Mouse (Mus musculus): ENCODE measurements at regions not wholly inside any gene's neighbourhood (a gene's known extent, or its start where the extent isn't known, plus 50 kb on each side); places are given as distances from the start of the nearest gene placed in this dataset.
A peak's percentile ranks its signal among the peaks of the same experiment; 100 is the strongest.

GRCm38 (mm10) chr13:71668256-71668655 lies 295.3 kb downstream of the Irx1 start:
- no peak for ATAC-seq (ENCODE audit: low read depth)
- Histone ChIP-seq H3K4me1 (ENCODE audit: control insufficient read depth, insufficient read depth, low read length) (no peaks in the 10 kb centered on the region), H3K36me3 (ENCODE audit: control insufficient read depth, insufficient read depth, low read length) (no peaks in the 10 kb centered on the region), H3K9me3 (ENCODE audit: control insufficient read depth, low read length) (no peaks in the 10 kb centered on the region), H3K27me3 (ENCODE audit: control insufficient read depth, insufficient read depth, low read length) (no peaks in the 10 kb centered on the region), H3K9ac (replicated peaks; ENCODE audit: low read depth, low read length) (no peak overlapping the region), H3K4me2 (ENCODE audit: low read depth, low read length) (no peak overlapping the region), H3K4me3 (ENCODE audit: low read depth, low read length) (no peak overlapping the region), H3K27ac (ENCODE audit: low read depth, low read length) (no peak overlapping the region)
- 74% methylated on average over 2 of the region's 2 CpGs for WGBS

- no peaks in the 10 kb centered on the region for H3K4me1 ChIP-seq (ENCODE audit: control insufficient read depth, insufficient read depth, low read length)
- no peaks in the 10 kb centered on the region for H3K36me3 ChIP-seq (ENCODE audit: control insufficient read depth, insufficient read depth, low read length)
- H3K9ac ChIP-seq (replicated peaks; ENCODE audit: low read depth, low read length), result no peak overlapping the region
- no peaks in the 10 kb centered on the region for H3K27me3 ChIP-seq (ENCODE audit: control insufficient read depth, insufficient read depth, low read length)
- no peaks in the 10 kb centered on the region for H3K9me3 ChIP-seq (ENCODE audit: control insufficient read depth, low read length)
- H3K4me2 ChIP-seq (ENCODE audit: low read depth, low read length), result no peak overlapping the region
- no peak overlapping the region for H3K27ac ChIP-seq (ENCODE audit: low read depth, low read length)
- WGBS, result 74% methylated on average over 7 of the region's 7 CpGs
- H3K4me3 ChIP-seq (ENCODE audit: low read depth, low read length), result no peak overlapping the region
- no peak for ATAC-seq (ENCODE audit: low read depth)
These were observed 298.2 kb downstream of the Irx1 start for GRCm38 (mm10) chr13:71665221-71665916.

GRCm38 (mm10) chr13:71657898-71658297 lies 305.6 kb downstream of the Irx1 start:
- no peak overlapping the region for H3K4me3 ChIP-seq (ENCODE audit: low read depth, low read length)
- no peaks in the 10 kb centered on the region for H3K9me3 ChIP-seq (ENCODE audit: control insufficient read depth, low read length)
- H3K36me3 ChIP-seq (ENCODE audit: control insufficient read depth, insufficient read depth, low read length), result no peaks in the 10 kb centered on the region
- 0 out of 2 replicates have a peak, but pooled peaks cover 4% of the 10 kb centered on the region for H3K4me1 ChIP-seq (ENCODE audit: control insufficient read depth, insufficient read depth, low read length)
- H3K4me2 ChIP-seq (ENCODE audit: low read depth, low read length), result no peak overlapping the region
- no peak overlapping the region for H3K27ac ChIP-seq (ENCODE audit: low read depth, low read length)
- WGBS, result 79% methylated on average over 2 of the region's 2 CpGs
- H3K27me3 ChIP-seq (ENCODE audit: control insufficient read depth, insufficient read depth, low read length), result no peaks in the 10 kb centered on the region
- no peak overlapping the region for H3K9ac ChIP-seq (replicated peaks; ENCODE audit: low read depth, low read length)
- ATAC-seq (ENCODE audit: low read depth), result no peak

- no peaks in the 10 kb centered on the region for H3K27me3 ChIP-seq (ENCODE audit: control insufficient read depth, insufficient read depth, low read length)
- no peak overlapping the region for H3K9ac ChIP-seq (replicated peaks; ENCODE audit: low read depth, low read length)
- H3K4me2 ChIP-seq (ENCODE audit: low read depth, low read length), result no peak overlapping the region
- H3K36me3 ChIP-seq (ENCODE audit: control insufficient read depth, insufficient read depth, low read length), result no peaks in the 10 kb centered on the region
- H3K27ac ChIP-seq (ENCODE audit: low read depth, low read length), result no peak overlapping the region
- ATAC-seq (ENCODE audit: low read depth), result peak; percentile 49; the same call in 1 of the 2 replicates
- WGBS, result 36% methylated on average over 6 of the region's 6 CpGs
- 0 out of 2 replicates have a peak, but pooled peaks cover 4% of the 10 kb centered on the region for H3K4me1 ChIP-seq (ENCODE audit: control insufficient read depth, insufficient read depth, low read length)
- H3K9me3 ChIP-seq (ENCODE audit: control insufficient read depth, low read length), result no peaks in the 10 kb centered on the region
- H3K4me3 ChIP-seq (ENCODE audit: low read depth, low read length), result no peak overlapping the region
These were observed 309.5 kb downstream of the Irx1 start for GRCm38 (mm10) chr13:71653939-71654467.

- Histone ChIP-seq H3K4me1 (ENCODE audit: control insufficient read depth, insufficient read depth, low read length) (0 out of 2 replicates have a peak, but pooled peaks cover 4% of the 10 kb centered on the region), H3K9ac (replicated peaks; ENCODE audit: low read depth, low read length) (no peak overlapping the region), H3K27me3 (ENCODE audit: control insufficient read depth, insufficient read depth, low read length) (no peaks in the 10 kb centered on the region), H3K36me3 (ENCODE audit: control insufficient read depth, insufficient read depth, low read length) (no peaks in the 10 kb centered on the region), H3K4me3 (ENCODE audit: low read depth, low read length) (no peak overlapping the region), H3K27ac (ENCODE audit: low read depth, low read length) (no peak overlapping the region), H3K4me2 (ENCODE audit: low read depth, low read length) (no peak overlapping the region), H3K9me3 (ENCODE audit: control insufficient read depth, low read length) (no peaks in the 10 kb centered on the region)
- 38% methylated on average over 8 of the region's 8 CpGs for WGBS
- peak; percentile 44; the same call in 1 of the 2 replicates for ATAC-seq (ENCODE audit: low read depth)
These were observed 310.1 kb downstream of the Irx1 start for GRCm38 (mm10) chr13:71653212-71653938.

- ATAC-seq (ENCODE audit: low read depth), result no peak
- Histone ChIP-seq H3K9ac (replicated peaks; ENCODE audit: low read depth, low read length) (no peak overlapping the region), H3K27me3 (ENCODE audit: control insufficient read depth, insufficient read depth, low read length) (no peaks in the 10 kb centered on the region), H3K4me2 (ENCODE audit: low read depth, low read length) (no peak overlapping the region), H3K4me1 (ENCODE audit: control insufficient read depth, insufficient read depth, low read length) (0 out of 2 replicates have a peak, but pooled peaks cover 4% of the 10 kb centered on the region), H3K36me3 (ENCODE audit: control insufficient read depth, insufficient read depth, low read length) (no peaks in the 10 kb centered on the region), H3K4me3 (ENCODE audit: low read depth, low read length) (no peak overlapping the region), H3K27ac (ENCODE audit: low read depth, low read length) (no peak overlapping the region), H3K9me3 (ENCODE audit: control insufficient read depth, low read length) (no peaks in the 10 kb centered on the region)
- 25% methylated on average over 2 of the region's 2 CpGs for WGBS
These were observed 313.6 kb downstream of the Irx1 start for GRCm38 (mm10) chr13:71649876-71650275.

GRCm38 (mm10) chr13:71649031-71649430 lies 314.5 kb downstream of the Irx1 start:
- Histone ChIP-seq H3K27ac (ENCODE audit: low read depth, low read length) (no peak overlapping the region), H3K9me3 (ENCODE audit: control insufficient read depth, low read length) (no peaks in the 10 kb centered on the region), H3K4me1 (ENCODE audit: control insufficient read depth, insufficient read depth, low read length) (0 out of 2 replicates have a peak, but pooled peaks cover 3% of the 10 kb centered on the region), H3K27me3 (ENCODE audit: control insufficient read depth, insufficient read depth, low read length) (no peaks in the 10 kb centered on the region), H3K36me3 (ENCODE audit: control insufficient read depth, insufficient read depth, low read length) (no peaks in the 10 kb centered on the region), H3K9ac (replicated peaks; ENCODE audit: low read depth, low read length) (no peak overlapping the region), H3K4me2 (ENCODE audit: low read depth, low read length) (no peak overlapping the region), H3K4me3 (ENCODE audit: low read depth, low read length) (no peak overlapping the region)
- ATAC-seq (ENCODE audit: low read depth), result no peak
- WGBS, result 82% methylated on average over 2 of the region's 2 CpGs

- H3K4me3 ChIP-seq (ENCODE audit: low read depth, low read length), result no peak overlapping the region
- no peaks in the 10 kb centered on the region for H3K9me3 ChIP-seq (ENCODE audit: control insufficient read depth, low read length)
- 68% methylated on average over 2 of the region's 2 CpGs for WGBS
- no peaks in the 10 kb centered on the region for H3K4me1 ChIP-seq (ENCODE audit: control insufficient read depth, insufficient read depth, low read length)
- H3K9ac ChIP-seq (replicated peaks; ENCODE audit: low read depth, low read length), result no peak overlapping the region
- H3K36me3 ChIP-seq (ENCODE audit: control insufficient read depth, insufficient read depth, low read length), result no peaks in the 10 kb centered on the region
- no peak for ATAC-seq (ENCODE audit: low read depth)
- no peaks in the 10 kb centered on the region for H3K27me3 ChIP-seq (ENCODE audit: control insufficient read depth, insufficient read depth, low read length)
- H3K4me2 ChIP-seq (ENCODE audit: low read depth, low read length), result no peak overlapping the region
- no peak overlapping the region for H3K27ac ChIP-seq (ENCODE audit: low read depth, low read length)
These were observed 332.1 kb downstream of the Irx1 start for GRCm38 (mm10) chr13:71631447-71631846.

GRCm38 (mm10) chr13:71617198-71617597 lies 346.3 kb downstream of the Irx1 start:
- no peak overlapping the region for H3K27ac ChIP-seq (ENCODE audit: low read depth, low read length)
- no peaks in the 10 kb centered on the region for H3K27me3 ChIP-seq (ENCODE audit: control insufficient read depth, insufficient read depth, low read length)
- H3K9ac ChIP-seq (replicated peaks; ENCODE audit: low read depth, low read length), result no peak overlapping the region
- H3K9me3 ChIP-seq (ENCODE audit: control insufficient read depth, low read length), result no peaks in the 10 kb centered on the region
- H3K36me3 ChIP-seq (ENCODE audit: control insufficient read depth, insufficient read depth, low read length), result no peaks in the 10 kb centered on the region
- H3K4me3 ChIP-seq (ENCODE audit: low read depth, low read length), result no peak overlapping the region
- 54% methylated on average over 2 of the region's 2 CpGs for WGBS
- no peak for ATAC-seq (ENCODE audit: low read depth)
- H3K4me1 ChIP-seq (ENCODE audit: control insufficient read depth, insufficient read depth, low read length), result no peaks in the 10 kb centered on the region
- H3K4me2 ChIP-seq (ENCODE audit: low read depth, low read length), result no peak overlapping the region
